Mouse (Mus musculus) intestine, embryonic 15.5 days (tissue): Measurements from ENCODE around the gene Cldn10. TPM values are rescaled to one million over a fixed set of nuclear protein-coding genes. Genes with fewer than 3 reads are reported as not detected.
A peak's percentile ranks its signal among the peaks of the same experiment; 100 is the strongest.

Source experiments
- ATAC-seq: fragments of 200-750 bp; cut with Nextera tagmentation; 2 replicates; pipeline ENCODE4 v1.8.0; 2017; ENCODE audit warnings: moderate TSS enrichment, moderate library complexity
- H3K27ac ChIP-seq: fragments of 300-500 bp; sonication (generic); 2 replicates; pipeline ENCODE4 v1.5.1; 2015; ENCODE audit warnings: mild to moderate bottlenecking, inconsistent platforms
- H3K27me3 ChIP-seq: fragments of 300-500 bp; sonication (generic); replicated peaks from 2 replicates; pipeline ENCODE4 v1.6.1; 2015; ENCODE audit warnings: inconsistent platforms
- H3K36me3 ChIP-seq: fragments of 300-500 bp; sonication (generic); 2 replicates; pipeline ENCODE4 v1.6.1; 2015; ENCODE audit warnings: inconsistent platforms
- H3K4me1 ChIP-seq: fragments of 300-500 bp; sonication (generic); replicated peaks from 2 replicates; pipeline ENCODE4 v1.6.1; 2015; ENCODE audit warnings: inconsistent platforms
- H3K4me2 ChIP-seq: fragments of 300-500 bp; sonication (generic); replicated peaks from 2 replicates; pipeline ENCODE4 v1.6.1; 2015; ENCODE audit warnings: mild to moderate bottlenecking, inconsistent platforms
- H3K4me3 ChIP-seq: fragments of 300-500 bp; sonication (generic); replicated peaks from 2 replicates; pipeline ENCODE4 v1.5.1; 2015; ENCODE audit warnings: inconsistent platforms
- H3K9ac ChIP-seq: fragments of 300-500 bp; sonication (generic); 2 replicates; pipeline ENCODE4 v1.6.1; 2015; ENCODE audit warnings: inconsistent platforms
- H3K9me3 ChIP-seq: fragments of 300-500 bp; sonication (generic); 2 replicates; pipeline ENCODE4 v1.6.1; 2016; ENCODE audit warnings: inconsistent platforms
- WGBS: fragments of 180-500 bp; shearing (Covaris S2); methylation state at CpG from one replicate; pipeline ENCODE4 v1.1.7; 2015; 5-methylcytosine and 5-hydroxymethylcytosine counted together
- polyA plus RNA-seq: library from polyadenylated mRNA; unstranded; fragments of >200 nt; fragmentation: Nextera tagmentation; extraction: Ambion mirVana; gene quantifications from 2 replicates; pipeline ENCODE4 v1.2.1, GENCODE M21; 2015

Cldn10 gene
- polyA plus RNA-seq, 1 experiment from 2014 or later: 19.7 TPM

- peak; percentile 61 for ATAC-seq
- H3K27me3 ChIP-seq: peaks cover 11% of the 10 kb centered on the region
- H3K27ac ChIP-seq: no peak overlapping the region
- H3K9me3 ChIP-seq: no peaks in the 10 kb centered on the region
- H3K4me3 ChIP-seq: peak overlapping the region; percentile 53
- peaks cover 6% of the 10 kb centered on the region; the same call in 1 of the 2 replicates for H3K4me1 ChIP-seq
- H3K4me2 ChIP-seq: peak overlapping the region; percentile 98
- no peaks in the 10 kb centered on the region for H3K36me3 ChIP-seq
- H3K9ac ChIP-seq: peak overlapping the region; percentile 38
- WGBS: 2% methylated on average over 28 of the region's 28 CpGs
Observed at GRCm38 (mm10) chr14:118855141-118855800, 67.6 kb downstream of the Cldn10 start.

GRCm38 (mm10) chr14:118856563-118856962, 68.9 kb downstream of the Cldn10 start:
- peaks cover 6% of the 10 kb centered on the region; the same call in 1 of the 2 replicates for H3K4me1 ChIP-seq
- no peak for ATAC-seq
- H3K27me3 ChIP-seq: peaks cover 11% of the 10 kb centered on the region
- H3K36me3 ChIP-seq: no peaks in the 10 kb centered on the region
- 87% methylated on average over 6 of the region's 6 CpGs for WGBS
- no peak overlapping the region for H3K4me2 ChIP-seq
- H3K27ac ChIP-seq: no peak overlapping the region
- no peak overlapping the region for H3K9ac ChIP-seq
- H3K4me3 ChIP-seq: no peak overlapping the region
- no peaks in the 10 kb centered on the region for H3K9me3 ChIP-seq

GRCm38 (mm10) chr14:118858318-118858717, 70.6 kb downstream of the Cldn10 start:
- Histone ChIP-seq H3K9me3 (no peaks in the 10 kb centered on the region), H3K27me3 (peaks cover 11% of the 10 kb centered on the region), H3K9ac (no peak overlapping the region), H3K27ac (no peak overlapping the region), H3K4me3 (no peak overlapping the region), H3K4me1 (peaks cover 6% of the 10 kb centered on the region; the same call in 1 of the 2 replicates), H3K36me3 (no peaks in the 10 kb centered on the region), H3K4me2 (no peak overlapping the region)
- 61% methylated on average over 6 of the region's 6 CpGs for WGBS
- no peak for ATAC-seq

- Histone ChIP-seq H3K4me2 (no peak overlapping the region), H3K36me3 (no peaks in the 10 kb centered on the region), H3K4me3 (no peak overlapping the region), H3K27ac (no peak overlapping the region), H3K27me3 (no peaks in the 10 kb centered on the region), H3K9ac (no peak overlapping the region), H3K9me3 (no peaks in the 10 kb centered on the region), H3K4me1 (no peaks in the 10 kb centered on the region)
- ATAC-seq: no peak
- WGBS: 51% methylated on average over 7 of the region's 7 CpGs
Observed at GRCm38 (mm10) chr14:118862253-118862652, 74.5 kb downstream of the Cldn10 start.

- Histone ChIP-seq H3K4me2 (no peak overlapping the region), H3K9ac (no peak overlapping the region), H3K27me3 (no peaks in the 10 kb centered on the region), H3K4me3 (no peak overlapping the region), H3K36me3 (no peaks in the 10 kb centered on the region), H3K9me3 (no peaks in the 10 kb centered on the region), H3K27ac (no peak overlapping the region), H3K4me1 (no peaks in the 10 kb centered on the region)
- WGBS: 51% methylated on average over 4 of the region's 4 CpGs
- no peak for ATAC-seq
Observed at GRCm38 (mm10) chr14:118864905-118865304, 77.2 kb downstream of the Cldn10 start.

- Histone ChIP-seq H3K4me3 (no peak overlapping the region), H3K9me3 (no peaks in the 10 kb centered on the region), H3K4me1 (no peaks in the 10 kb centered on the region), H3K27me3 (no peaks in the 10 kb centered on the region), H3K9ac (no peak overlapping the region), H3K4me2 (no peak overlapping the region), H3K36me3 (no peaks in the 10 kb centered on the region), H3K27ac (no peak overlapping the region)
- WGBS: 56% methylated on average over 10 of the region's 10 CpGs
- peak; percentile 74 for ATAC-seq
Observed at GRCm38 (mm10) chr14:118866014-118866811, 78.5 kb downstream of the Cldn10 start.

GRCm38 (mm10) chr14:118867366-118867765, 79.7 kb downstream of the Cldn10 start:
- 53% methylated on average over 6 of the region's 6 CpGs for WGBS
- Histone ChIP-seq H3K27ac (no peak overlapping the region), H3K36me3 (no peaks in the 10 kb centered on the region), H3K27me3 (no peaks in the 10 kb centered on the region), H3K4me2 (no peak overlapping the region), H3K9ac (no peak overlapping the region), H3K4me3 (no peak overlapping the region), H3K9me3 (no peaks in the 10 kb centered on the region), H3K4me1 (no peaks in the 10 kb centered on the region)
- ATAC-seq: no peak

GRCm38 (mm10) chr14:118868102-118868724, 80.5 kb downstream of the Cldn10 start:
- WGBS: 86% methylated on average over 13 of the region's 13 CpGs
- no peak overlapping the region for H3K9ac ChIP-seq
- no peaks in the 10 kb centered on the region for H3K4me1 ChIP-seq
- no peaks in the 10 kb centered on the region for H3K36me3 ChIP-seq
- H3K4me2 ChIP-seq: no peak overlapping the region
- no peaks in the 10 kb centered on the region for H3K9me3 ChIP-seq
- ATAC-seq: no peak
- no peak overlapping the region for H3K4me3 ChIP-seq
- H3K27ac ChIP-seq: no peak overlapping the region
- H3K27me3 ChIP-seq: no peaks in the 10 kb centered on the region

GRCm38 (mm10) chr14:118869712-118870111, 82.0 kb downstream of the Cldn10 start:
- Histone ChIP-seq H3K4me3 (no peak overlapping the region), H3K9me3 (no peaks in the 10 kb centered on the region), H3K4me1 (no peaks in the 10 kb centered on the region), H3K36me3 (no peaks in the 10 kb centered on the region), H3K27me3 (no peaks in the 10 kb centered on the region), H3K27ac (no peak overlapping the region), H3K4me2 (no peak overlapping the region), H3K9ac (no peak overlapping the region)
- 72% methylated on average over 6 of the region's 6 CpGs for WGBS
- ATAC-seq: peak; percentile 75

GRCm38 (mm10) chr14:118874126-118874525, 86.4 kb downstream of the Cldn10 start:
- Histone ChIP-seq H3K9me3 (no peaks in the 10 kb centered on the region), H3K4me3 (no peak overlapping the region), H3K4me2 (no peak overlapping the region), H3K36me3 (peaks cover 4% of the 10 kb centered on the region; the same call in 1 of the 2 replicates), H3K27me3 (no peaks in the 10 kb centered on the region), H3K9ac (no peak overlapping the region), H3K4me1 (no peaks in the 10 kb centered on the region), H3K27ac (no peak overlapping the region)
- WGBS: 90% methylated on average over 4 of the region's 4 CpGs
- ATAC-seq: no peak

- ATAC-seq: peak; percentile 36; the same call in 1 of the 2 replicates
- WGBS: 70% methylated on average over 10 of the region's 10 CpGs
- H3K36me3 ChIP-seq: peaks cover 4% of the 10 kb centered on the region; the same call in 1 of the 2 replicates
- H3K4me3 ChIP-seq: no peak overlapping the region
- no peaks in the 10 kb centered on the region for H3K9me3 ChIP-seq
- no peaks in the 10 kb centered on the region for H3K4me1 ChIP-seq
- no peak overlapping the region for H3K9ac ChIP-seq
- H3K4me2 ChIP-seq: no peak overlapping the region
- H3K27ac ChIP-seq: no peak overlapping the region
- H3K27me3 ChIP-seq: no peaks in the 10 kb centered on the region
Observed at GRCm38 (mm10) chr14:118874786-118875415, 87.2 kb downstream of the Cldn10 start.

GRCm38 (mm10) chr14:118878346-118878910, 90.7 kb downstream of the Cldn10 start:
- H3K9me3 ChIP-seq: no peaks in the 10 kb centered on the region
- H3K4me3 ChIP-seq: no peak overlapping the region
- H3K9ac ChIP-seq: no peak overlapping the region
- H3K27ac ChIP-seq: no peak overlapping the region
- H3K36me3 ChIP-seq: peaks cover 4% of the 10 kb centered on the region; the same call in 1 of the 2 replicates
- no peak overlapping the region for H3K4me2 ChIP-seq
- no peaks in the 10 kb centered on the region for H3K4me1 ChIP-seq
- no peaks in the 10 kb centered on the region for H3K27me3 ChIP-seq
- WGBS: 77% methylated on average over 11 of the region's 11 CpGs
- ATAC-seq: no peak
